Mouse (Mus musculus): ENCODE measurements around the gene Vps26b.

The Vps26b gene

DNA sequence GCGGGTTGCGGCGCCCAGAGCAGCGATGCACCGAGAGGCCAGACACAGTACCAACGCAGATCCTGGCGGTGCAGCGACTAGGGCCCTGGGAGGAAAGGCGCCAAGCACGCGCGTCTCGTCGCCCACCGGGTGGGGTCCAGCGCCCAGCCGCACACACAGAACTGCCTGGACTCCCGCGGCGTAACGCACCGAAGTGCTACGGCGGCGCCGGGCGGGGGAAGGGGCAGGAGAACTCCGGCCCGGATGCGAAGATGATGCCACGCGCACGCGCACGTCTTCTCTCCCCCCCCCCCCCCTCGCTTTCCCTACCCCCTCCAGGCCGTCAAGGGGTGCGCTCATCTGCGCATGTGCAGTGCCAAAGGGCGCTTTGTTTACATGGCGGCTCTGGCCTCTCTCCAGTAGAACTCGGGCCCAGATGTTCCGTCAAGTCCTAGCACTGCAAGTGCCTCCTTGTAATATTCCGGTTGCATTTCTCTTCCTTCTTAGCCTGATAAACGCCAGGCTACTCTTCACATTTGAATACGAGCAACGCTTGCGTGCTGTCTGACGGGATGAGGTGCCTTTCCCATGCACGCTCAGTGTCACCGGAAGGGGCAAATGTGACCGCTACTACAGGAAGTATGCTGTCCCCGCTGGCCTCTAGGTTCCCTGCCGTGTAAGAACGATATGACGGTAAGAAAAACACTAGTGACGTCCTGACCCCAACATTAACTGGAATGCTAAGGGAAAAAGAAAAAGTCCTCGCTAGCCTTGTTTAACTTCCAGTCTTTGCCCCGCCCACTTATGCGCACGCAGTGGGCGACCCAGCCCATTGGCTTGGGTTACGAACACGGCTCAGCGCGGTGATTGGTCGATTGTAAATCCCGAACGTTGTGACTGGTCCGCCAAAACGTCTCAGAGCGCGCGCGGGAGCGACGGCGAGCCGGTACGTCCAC is at the start of gene Vps26b, which contains the start of gene Ncapd3:
Gene Vps26b (minus strand): TSS at position 238 of the 935 bp plus-strand sequence.
Gene Ncapd3 (plus strand): TSS at position 348 of the 935 bp plus-strand sequence.
- peak; percentile 98 for DNase-seq

DNA sequence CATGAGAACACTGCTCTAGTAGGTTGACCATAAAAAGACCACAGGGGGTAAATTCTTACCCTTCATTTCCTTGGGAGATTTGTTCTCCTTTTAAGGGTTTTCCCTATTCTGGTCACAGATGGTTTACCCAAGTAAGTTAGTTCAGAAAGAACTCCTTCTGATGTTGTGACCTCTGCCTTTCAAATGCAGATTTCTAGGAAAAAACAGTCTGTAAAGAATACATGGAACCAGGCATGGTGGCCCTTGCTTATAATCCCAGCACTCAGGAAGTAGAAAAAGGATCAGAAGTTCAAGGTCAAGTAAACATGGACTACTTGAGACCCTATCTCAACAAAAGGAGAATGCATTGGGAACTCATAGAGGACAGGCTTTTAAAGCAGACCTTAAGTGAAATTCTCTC is 45.9 kb upstream of the Vps26b start:
- no peak for DNase-seq

DNA sequence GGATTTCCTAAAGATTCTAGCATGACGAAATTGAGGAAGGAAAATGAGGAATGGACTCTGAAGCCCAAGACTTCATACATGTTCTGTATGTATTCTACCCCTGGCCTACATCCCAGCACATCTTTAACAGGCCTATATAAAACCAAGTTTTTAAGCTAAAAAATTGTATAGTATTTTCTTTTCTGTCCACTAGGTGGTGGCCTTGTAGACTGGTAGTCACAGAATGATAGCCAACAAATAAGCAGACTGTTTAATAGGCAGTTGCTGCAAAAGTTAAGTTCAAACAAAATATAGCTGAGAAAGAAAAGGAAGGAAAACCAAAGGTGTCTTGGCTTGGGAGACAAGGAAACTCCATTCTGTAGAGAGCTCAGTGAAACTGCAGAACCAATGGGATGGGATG is 44.8 kb upstream of the Vps26b start:
- DNase-seq: no peak

DNA sequence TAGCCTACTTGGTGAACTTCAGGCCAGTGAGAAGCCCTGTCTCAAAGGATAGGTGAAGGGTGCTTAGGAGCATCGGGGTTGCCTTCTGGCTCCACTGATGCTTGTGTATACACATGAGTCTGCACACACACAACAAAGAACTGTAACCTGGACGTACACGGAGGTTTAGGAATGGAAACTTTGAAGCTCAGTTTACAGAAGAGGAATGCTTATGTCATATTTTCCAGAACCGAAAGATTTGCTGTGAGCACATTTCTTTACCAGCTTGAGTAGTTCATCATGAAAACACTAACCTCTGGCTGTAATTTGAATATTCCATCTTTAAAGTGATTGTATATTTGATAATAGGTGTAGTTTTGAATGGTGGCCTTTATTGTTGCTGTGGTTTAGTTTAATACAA is 41.0 kb upstream of the Vps26b start:
- no peak for DNase-seq

DNA sequence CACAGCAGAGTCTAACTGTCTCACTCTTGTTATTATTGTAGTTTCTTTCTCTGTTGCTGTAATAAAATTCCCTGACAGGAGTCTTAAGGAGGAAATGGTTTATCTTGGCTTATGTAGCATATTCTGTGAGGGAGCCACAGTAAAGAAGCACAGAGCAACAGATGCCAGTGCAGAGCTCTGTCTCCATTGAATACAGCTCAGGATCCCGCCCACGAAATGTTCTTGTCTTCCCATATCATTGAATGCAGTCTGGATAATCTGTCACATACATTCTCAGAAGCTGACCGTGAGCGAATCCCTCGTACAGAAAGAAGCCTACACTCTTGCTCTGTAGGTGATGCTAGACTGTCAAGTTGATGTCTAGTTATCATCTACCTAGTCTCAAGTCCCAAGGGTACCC is 28.5 kb upstream of the Vps26b start:
- no peak for DNase-seq

DNA sequence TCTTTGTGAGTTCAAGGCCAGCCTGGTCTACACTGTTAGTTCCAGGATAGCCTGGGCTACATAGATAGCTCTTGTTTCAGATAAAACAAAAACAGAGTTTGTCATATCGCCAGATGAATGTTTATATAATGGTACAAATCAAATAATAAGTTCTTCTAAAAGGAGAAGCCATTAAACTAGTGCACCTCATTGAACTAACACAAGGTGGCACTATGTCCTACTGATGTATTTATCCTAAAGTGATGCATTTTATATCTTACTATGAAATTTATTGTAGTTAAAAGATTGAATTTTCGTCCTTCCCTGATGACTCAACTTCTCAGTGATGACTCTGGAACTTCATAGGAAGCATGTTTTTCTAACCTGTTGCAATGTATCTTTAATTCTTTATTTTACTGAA is 19.6 kb upstream of the Vps26b start:
- DNase-seq: no peak

DNA sequence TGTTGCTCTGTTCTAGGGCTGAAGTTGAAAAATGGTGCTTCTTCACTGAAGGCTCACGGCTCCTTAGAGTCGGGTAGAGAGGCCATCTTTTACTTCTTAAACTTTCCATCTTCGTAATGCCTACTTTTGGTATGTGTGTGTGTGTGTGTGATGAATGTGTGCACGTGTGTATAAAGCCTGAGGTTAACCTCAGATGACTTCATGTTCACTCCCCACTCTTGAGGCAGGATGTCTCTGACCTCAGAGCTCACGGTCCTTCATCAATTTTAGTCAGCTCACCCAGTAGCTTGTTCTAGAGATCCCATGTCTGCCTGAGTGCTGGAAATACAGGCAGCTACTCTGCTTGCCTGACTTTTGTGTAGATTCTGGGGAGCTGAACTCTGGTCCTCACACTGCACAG is 14.0 kb upstream of the Vps26b start:
- no peak for DNase-seq

DNA sequence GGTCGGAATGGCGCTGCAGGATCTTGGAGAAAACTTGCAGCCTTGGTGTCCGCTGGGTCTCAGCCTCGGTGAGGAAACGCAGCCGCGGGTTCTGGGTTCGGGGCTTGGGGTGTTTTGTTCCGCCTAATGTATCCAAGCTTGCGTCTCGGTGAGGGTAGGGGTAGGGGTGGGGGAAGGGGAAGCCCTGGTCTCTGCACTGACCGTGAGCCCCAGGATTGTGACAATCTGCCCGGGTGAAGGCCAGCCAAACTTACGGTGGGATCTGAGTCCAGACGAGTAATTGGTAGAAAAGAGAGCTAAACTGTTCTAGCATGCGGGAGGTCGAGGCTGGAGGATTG is 867 bp upstream of the Vps26b start:
- no peak for DNase-seq

DNA sequence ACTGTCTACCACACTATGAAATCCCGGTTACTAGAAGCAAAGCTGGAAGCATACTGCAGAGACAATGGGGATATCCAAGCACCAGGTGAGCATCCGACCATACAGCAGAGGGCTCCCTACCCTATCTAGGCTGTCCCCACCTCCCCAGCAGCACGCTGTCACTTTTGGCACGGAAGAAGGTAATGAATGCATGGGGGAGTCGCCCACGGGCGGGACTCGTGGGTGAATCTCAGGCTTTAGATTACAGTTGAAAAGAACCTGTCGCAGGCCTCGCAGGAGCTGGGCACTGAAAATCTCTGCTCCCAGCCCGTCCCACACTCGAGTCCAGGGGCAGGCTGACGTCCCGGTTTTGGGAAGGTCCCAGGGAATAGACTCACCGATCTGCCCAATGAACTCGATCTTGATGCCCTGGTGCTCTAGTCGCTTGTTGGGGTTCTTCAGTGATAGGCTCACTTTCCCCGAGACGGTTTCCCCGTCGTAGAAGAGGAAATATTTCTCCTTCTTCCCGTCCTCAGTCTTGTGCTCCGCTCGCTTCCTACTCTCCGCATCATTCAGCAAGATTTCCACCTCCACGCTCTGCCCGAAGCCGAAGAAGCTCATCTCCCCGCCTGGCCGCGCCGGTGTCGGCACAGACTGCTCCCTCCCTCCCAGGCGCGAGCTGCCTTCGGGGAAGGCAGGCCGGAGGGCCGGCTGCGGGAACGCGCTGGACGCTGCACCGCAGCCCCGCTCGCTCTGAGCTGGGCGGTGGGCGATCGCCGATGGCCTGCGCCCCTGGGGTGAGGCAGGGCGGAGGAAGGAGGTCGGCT is 640 bp downstream of the Vps26b start:
- peak; percentile 53 for DNase-seq

DNA sequence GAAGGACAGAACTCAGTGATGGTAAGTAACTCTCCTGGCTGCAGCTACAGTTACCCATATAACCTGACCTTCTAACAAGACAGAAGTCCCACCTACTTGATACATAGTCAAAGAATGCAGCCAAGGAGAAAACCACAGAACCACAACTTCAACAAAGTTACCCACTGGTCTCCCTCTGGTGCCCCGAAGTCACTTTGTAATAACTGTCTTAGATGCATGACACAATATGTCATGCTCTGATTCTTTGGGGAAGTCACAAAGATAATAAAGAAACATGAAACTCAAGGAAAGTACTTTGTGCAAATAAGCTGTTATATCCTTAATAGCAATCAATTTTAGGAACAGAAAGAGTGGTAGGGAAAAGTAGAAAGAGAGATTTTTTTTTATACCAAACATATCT is 3.2 kb downstream of the Vps26b start:
- DNase-seq: no peak

DNA sequence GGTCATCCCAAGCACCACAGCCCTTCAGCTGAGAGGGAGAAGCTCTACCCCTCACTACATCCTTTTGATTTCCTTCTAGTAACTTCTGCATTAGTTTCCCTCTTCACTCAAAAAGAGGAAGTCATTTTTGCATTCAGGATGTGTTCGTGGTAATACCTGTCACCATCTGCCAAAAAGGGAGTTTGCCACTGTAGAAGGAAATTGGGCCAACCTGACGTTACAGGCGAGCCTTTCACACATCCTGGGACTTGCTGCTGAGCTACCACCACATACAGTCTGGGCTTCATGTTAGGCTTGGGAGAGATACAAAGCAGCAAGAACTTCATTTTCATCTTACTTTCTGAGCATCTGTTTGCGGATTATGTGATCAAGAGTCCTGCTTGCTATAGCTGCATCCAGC is 6.2 kb downstream of the Vps26b start:
- DNase-seq: no peak

DNA sequence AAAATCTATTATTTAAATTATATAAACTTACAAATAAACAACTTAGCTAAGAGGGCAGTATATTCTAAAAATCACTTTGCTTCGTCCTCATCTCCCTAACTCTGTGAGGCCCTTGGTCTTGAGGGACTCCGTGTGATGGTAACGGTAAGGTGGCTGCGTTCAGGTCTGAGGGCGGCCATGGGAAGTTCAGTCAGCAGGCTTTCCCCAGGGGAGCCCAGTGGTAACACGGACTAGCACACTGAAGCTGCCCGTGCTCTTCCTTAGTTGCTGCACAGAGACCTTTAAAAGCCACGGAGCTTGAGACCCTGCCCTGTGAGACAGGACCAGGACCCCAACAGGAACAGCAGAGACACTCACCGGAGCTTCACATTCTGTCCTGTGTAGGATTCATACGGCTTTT is 10.9 kb downstream of the Vps26b start:
- no peak for DNase-seq

DNA sequence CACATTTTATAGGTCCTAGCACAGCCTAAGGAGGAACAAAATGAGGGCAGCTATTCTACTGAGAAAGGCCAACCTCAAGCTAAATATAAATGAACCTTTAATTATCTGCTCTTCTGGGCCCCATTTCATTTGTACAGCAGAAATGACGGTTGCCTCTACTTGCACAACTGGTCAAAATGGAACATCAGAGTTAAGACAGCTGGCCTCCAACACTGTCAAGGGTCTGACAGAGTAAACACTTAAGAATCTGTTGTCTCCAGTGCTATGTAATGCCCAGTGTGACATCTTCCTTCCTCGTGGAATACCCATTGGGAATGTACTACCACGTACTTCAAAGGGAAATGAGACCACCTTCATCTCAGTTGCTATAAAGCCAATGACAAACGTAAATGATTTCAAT is 18.3 kb downstream of the Vps26b start:
- no peak for DNase-seq

DNA sequence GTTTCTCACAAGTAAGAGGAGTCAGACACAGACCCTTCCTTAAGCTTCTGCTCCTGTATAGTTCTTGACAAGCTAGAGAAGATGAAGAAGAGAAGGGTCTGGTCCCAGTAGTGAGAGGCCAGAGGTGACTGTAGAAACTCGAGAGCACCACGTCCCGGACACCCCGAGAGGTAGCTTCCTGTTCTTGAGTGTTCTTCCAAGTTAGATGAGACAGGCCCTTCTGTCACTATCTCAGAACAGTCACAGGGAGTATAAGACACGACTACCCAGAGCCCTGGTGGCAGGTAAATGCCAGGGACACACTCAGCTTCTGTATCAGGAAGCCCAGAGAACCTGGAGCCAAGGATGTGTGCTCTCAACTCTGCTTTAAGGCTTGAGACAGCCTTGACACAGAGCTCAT is 20.6 kb downstream of the Vps26b start:
- no peak for DNase-seq

DNA sequence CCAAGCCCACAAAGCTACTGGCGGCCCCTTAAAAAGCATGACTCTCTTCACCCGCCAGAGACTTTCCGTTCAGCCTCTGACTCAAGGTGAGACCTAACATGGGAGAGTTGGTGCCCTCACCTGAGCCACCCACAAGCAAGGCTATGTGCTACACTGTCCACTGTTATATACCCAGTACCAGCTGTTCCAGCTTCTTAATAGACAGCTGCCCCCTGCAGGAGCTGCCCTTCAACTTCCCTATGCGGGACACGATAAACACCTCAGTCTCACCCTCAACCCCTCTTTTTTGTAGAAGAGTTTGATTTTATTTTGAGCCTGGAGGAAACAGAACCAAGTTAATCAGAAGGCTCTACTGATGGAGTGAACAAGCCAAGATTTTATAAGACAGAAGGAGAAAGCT is 23.0 kb downstream of the Vps26b start:
- DNase-seq: no peak

DNA sequence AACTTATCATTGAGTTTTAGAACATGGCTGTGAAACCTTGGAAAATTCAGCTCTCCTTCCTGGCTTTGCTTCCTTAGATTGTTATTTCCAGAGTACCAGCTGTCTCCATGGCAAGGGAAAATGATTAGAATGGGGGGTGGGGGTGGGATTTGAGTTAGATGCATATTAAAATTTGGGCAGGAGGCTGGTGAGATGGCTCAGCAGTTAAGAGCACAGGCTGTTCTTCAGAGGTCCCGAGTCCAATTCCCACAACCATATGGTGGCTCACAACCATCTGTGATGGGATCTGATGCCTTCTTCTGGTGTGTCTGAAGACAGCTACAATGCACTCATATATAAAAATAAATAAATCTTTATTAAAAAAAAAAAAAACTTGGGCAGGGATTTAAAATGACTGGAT is 23.9 kb downstream of the Vps26b start:
- DNase-seq: no peak

DNA sequence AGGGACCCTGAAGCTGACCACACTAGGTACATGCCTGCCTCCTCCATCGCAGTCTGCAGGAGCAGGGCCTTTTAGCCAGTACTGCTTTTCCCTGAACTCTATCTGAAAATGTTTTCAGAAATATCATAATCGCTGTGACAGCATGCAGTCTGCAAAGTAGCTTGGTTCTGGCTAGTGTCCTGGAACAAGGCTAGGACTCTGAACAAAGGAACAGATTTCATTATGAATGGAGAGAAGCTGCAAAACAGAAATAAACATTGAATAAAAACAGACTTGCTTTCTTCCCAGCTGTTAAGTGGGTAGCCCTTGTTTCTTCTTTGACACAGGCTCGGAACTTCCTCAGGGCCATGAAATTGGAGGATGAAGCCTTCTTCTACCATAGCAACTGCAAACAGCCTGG is 24.6 kb downstream of the Vps26b start:
- no peak for DNase-seq

DNA sequence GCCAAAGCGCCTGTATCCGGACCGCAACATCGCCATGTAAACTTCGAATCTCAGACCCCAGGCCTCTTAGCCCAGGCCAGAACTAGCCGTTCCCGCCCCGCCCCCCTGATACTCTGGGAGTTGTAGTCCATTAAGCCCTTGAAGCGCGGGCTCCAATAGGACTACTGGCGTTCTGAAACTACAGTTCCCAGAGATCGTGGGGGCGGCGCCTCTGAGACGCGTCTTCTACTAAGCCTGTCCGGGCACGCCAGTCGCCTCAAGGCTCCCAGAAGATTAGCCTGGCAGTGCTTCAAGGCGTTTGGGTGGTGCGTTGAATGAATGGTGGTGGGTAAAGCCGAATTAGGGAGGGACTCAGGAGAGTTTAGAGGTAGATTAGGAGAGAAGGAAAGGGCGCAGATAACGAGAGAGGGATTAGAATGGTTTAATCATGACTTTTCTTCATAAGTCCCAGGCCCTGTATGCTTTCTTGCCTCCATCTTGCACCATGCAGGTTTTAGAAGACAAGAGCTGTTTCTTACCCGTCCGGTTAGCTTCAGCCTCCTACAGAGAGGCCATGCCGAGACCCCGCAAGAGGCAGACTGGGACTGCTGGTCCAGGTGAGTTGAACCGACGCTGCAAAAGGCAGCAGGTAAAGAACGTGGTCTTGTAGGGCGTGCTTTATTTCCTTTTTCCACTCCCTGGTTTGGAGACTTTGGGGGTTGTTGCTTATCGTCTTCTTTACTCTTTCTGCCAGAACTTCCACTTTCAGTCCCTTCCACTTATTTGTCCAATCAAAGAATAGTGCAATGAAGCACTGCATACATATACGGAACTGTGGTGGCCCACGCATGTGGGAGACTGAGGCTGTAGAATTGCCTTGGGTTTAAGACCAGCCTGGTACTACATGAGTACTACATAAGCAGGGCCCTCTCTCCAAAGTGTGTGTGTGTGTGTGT is 30.1 kb downstream of the Vps26b start, which contains the start of the genes Acad8 and Thyn1:
Gene Acad8 (minus strand): TSS at position 106 of the 935 bp plus-strand sequence.
Gene Thyn1 (plus strand): TSS at position 250 of the 935 bp plus-strand sequence.
- DNase-seq: peak; percentile 97

DNA sequence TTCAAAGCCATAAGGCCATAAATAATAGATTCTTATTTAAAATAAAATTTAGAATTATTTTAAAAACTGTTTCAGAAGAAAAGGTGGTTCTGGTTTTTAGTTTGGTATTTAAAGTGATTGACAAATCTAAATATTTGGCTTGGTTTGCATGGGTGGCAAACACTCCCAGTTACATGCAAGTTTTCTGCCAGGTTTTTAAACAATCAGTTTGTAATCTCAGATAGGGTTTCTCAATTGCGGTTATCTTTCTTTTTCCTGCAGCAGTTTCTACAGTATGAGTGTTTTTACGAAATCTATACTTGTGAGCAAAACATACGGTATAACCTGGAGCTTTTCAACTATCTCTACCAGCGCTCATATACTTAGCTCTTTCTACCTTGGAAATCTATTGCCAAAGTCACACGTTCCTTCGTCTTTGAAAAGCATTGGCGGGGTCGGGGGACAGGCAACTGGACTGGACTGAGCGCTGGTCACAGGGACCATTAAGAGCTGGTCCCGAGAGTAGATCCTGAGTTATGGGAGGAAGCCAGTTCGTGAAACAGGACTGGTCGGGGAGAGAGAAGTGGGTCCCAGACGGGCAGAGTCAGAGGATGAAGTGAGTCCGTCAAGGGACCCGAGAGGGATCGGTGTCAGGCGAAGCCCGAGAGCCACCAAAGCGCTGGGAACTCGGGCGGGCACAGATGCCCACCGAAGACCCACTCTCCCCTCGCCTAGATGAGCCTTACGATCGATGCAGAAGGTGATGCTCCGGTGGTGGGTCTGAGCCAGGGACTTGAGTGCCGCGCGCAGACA is 31.0 kb downstream of the Vps26b start:
- no peak for DNase-seq

DNA sequence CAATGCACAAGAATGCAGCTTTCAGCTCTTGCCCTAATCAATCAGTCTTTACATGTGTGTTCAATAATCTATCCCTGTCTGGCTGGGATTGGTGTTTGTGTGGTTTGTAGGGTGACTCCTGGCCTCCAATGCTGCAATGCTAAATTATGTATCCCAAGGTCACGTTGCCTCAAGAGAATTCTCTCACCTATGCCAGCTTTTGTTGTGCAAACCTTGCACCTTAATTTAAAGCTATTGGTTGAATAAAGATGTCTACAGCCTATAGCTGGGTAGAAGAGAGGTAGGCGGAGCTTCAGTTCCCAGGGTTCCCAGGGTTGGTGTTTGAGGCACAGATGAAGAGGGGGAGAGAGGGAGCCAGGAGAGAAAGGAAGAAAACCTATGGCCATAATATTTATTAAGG is 32.4 kb downstream of the Vps26b start:
- DNase-seq: no peak

DNA sequence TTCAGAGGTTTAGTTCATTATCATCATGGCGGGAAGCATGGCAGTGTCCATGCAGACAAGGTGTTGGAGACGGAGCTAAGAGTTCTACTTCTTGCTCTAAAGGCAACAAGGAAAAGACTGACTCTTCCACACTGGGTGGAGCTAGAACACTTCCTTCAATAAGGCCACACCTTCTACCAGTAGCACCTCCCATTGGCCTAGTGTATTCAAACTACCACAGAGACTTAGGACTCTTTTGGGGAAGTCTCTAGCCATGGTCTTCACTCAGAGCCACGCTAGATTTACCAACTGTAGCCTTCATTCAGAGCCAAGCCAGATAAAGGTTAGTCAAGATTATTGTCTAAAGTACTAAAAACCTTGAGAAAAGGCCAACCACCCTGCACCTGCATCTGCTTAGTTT is 32.8 kb downstream of the Vps26b start:
- no peak for DNase-seq

DNA sequence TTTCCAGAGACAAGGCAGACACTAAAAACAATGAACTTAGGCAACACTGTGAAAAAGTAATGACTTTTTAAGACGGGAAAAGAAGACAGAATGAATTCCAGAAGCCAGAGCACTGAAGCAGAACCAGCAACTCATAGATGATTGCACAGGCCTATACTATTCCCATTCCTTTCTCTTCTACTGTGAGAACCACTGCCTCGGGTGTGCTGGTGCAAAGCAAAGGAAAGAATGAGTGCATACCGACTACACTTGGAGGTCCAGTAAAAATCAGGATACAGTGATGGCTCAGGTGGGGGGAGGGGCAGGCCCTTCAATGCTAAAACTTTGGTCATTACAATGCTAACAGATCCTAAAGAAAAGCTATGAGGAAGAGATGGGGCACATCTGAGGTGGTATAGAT is 36.0 kb downstream of the Vps26b start:
- no peak for DNase-seq
